ENCODE assay signal across 8 mouse cellular contexts in the genomic region with DNA sequence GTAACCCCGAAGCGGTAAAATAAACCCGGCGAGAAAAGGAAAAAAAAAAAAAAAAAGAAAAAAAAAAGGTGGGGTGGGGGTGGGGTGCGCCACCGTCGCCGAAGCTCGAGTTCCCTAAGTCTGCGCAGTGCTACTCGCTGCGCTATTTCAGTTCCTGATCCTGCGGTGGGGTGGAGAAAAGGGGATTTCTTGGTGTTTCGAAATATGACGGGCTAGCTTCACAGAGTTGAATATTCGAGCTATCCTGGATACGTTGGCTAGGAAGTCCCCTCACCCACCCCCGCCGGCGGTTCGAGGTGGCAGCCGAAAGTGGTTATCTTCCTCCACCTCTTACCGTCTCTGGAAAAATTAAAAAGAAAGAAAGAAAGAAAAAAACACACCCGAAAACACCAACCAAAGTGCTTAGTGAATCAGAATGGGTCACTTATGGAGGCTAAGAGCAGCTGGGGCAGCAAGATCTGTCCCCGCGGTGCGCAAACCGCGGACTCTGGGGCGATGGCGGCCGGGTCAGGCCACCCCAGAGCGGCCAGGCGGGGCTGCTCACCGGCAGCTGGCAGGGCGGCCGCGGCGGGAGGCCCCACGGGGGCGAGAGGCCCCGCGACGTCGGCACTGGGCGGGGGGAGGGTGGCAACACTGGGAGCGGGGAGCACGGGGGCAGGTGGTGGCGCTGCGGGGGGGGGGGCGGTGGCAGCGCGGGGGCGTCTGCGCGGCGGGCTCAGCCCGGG. TPM values are rescaled to one million over a fixed set of nuclear protein-coding genes. Genes with fewer than 3 reads are reported as not detected.
DNase-seq lines count a peak whose midpoint lies in the region; ATAC-seq and TF ChIP-seq lines count a peak whose summit lies in the region.

No protein-coding gene starts in this region.

- peak; percentile 66 for DNase-seq in forebrain, embryonic 10.5 days (ENCODE audit: extremely low spot score, low spot score)
- DNase-seq in kidney, postnatal 25 days: peak; percentile 67 to 91
- DNase-seq in liver, embryonic 14.5 days (ENCODE audit: low read depth in 3 of 3, low spot score in 3 of 3): peak; percentile 46 to 63 (median 48)
- peak; percentile 80 for DNase-seq in neural tube, embryonic 10.5 days (ENCODE audit: extremely low spot score, low spot score)

- TF ChIP-seq EP300 in liver, embryonic 14.5 days (IDR thresholded peaks at IDR 0.05; ENCODE audit: low read depth): 0 out of 2 replicates have a peak, but pooled peaks have one; percentile 19

- peak overlapping the region; percentile 75 for H3K9ac ChIP-seq in heart, embryonic 15.5 days
- H3K9ac ChIP-seq in liver, embryonic 14.5 days (replicated peaks): peak overlapping the region; percentile 84
- H3K9ac ChIP-seq in stomach, embryonic 15.5 days: peak overlapping the region; percentile 71

- H3K79me3 ChIP-seq in C2C12 (ENCODE audit: low read depth): peaks cover 33% of the 10 kb centered on the region

- no peaks in the 10 kb centered on the region for H3K9me3 ChIP-seq in forebrain, embryonic 10.5 days
- no peaks in the 10 kb centered on the region for H3K9me3 ChIP-seq in heart, embryonic 15.5 days (replicated peaks)
- H3K9me3 ChIP-seq in liver, embryonic 14.5 days (ENCODE audit: control insufficient read depth, low read length): no peaks in the 10 kb centered on the region
- H3K9me3 ChIP-seq in stomach, embryonic 15.5 days: no peaks in the 10 kb centered on the region

- H3ac ChIP-seq in C2C12 (ENCODE audit: control insufficient read depth, insufficient read length, low read depth): peak overlapping the region; percentile 74

- peaks cover 37% of the 10 kb centered on the region for H3K79me2 ChIP-seq in C2C12 (ENCODE audit: control insufficient read depth, insufficient read depth)

- peak; percentile 42; the same call in 1 of the 2 replicates for TF ChIP-seq POLR2A in bone marrow, adult 2 months (IDR thresholded peaks at IDR 0.05; ENCODE audit: borderline replicate concordance, control insufficient read depth, low read depth, low read length)

- H3K4me1 ChIP-seq in bone marrow, adult 2 months (ENCODE audit: control insufficient read depth, insufficient read depth, low read length): peaks cover 3% of the 10 kb centered on the region
- H3K4me1 ChIP-seq in forebrain, embryonic 10.5 days: peaks cover 48% of the 10 kb centered on the region
- peaks cover 18% of the 10 kb centered on the region for H3K4me1 ChIP-seq in heart, embryonic 15.5 days (replicated peaks)
- peaks cover 19 to 24% of the 10 kb centered on the region in 2 experiments for H3K4me1 ChIP-seq in liver, embryonic 14.5 days (replicated peaks; ENCODE audit: control insufficient read depth in 2 of 2, insufficient read depth in 2 of 2, low read length in 1 of 2)
- peaks cover 19% of the 10 kb centered on the region for H3K4me1 ChIP-seq in stomach, embryonic 15.5 days

- peak overlapping the region; percentile 100 for H3K27ac ChIP-seq in bone marrow, adult 2 months (ENCODE audit: control insufficient read depth, insufficient read depth, low read depth, low read length, poor library complexity)
- peak overlapping the region; percentile 98 for H3K27ac ChIP-seq in forebrain, embryonic 10.5 days
- peak overlapping the region; percentile 100 for H3K27ac ChIP-seq in heart, embryonic 15.5 days
- H3K27ac ChIP-seq in liver, embryonic 14.5 days: peak overlapping the region; percentile 87
- H3K27ac ChIP-seq in stomach, embryonic 15.5 days: peak overlapping the region; percentile 99

- ATAC-seq in heart, embryonic 15.5 days (replicated peaks; ENCODE audit: insufficient number of reproducible peaks, insufficient read depth, low FRiP score, low read depth): peak; percentile 60
- ATAC-seq in liver, embryonic 14.5 days (ENCODE audit: insufficient read depth): peak; percentile 69
- ATAC-seq in stomach, embryonic 15.5 days (ENCODE audit: insufficient read depth, low FRiP score, low read depth): peak; percentile 55

- WGBS in bone marrow, adult 2 months: under 1% methylated on average over 50 of the region's 58 CpGs
- under 1% methylated on average over 47 of the region's 58 CpGs for WGBS in forebrain, embryonic 10.5 days
- under 1% methylated on average over 47 of the region's 58 CpGs for WGBS in heart, embryonic 15.5 days
- under 1% methylated on average over 50 of the region's 58 CpGs for WGBS in liver, embryonic 14.5 days (ENCODE audit: insufficient replicate concordance)
- 1% methylated on average over 45 of the region's 58 CpGs for WGBS in stomach, embryonic 15.5 days

- H3K36me3 ChIP-seq in C2C12 (ENCODE audit: control insufficient read depth, insufficient read depth): peaks cover 23% of the 10 kb centered on the region
- peaks cover 17% of the 10 kb centered on the region for H3K36me3 ChIP-seq in forebrain, embryonic 10.5 days (replicated peaks)
- H3K36me3 ChIP-seq in heart, embryonic 15.5 days: no peaks in the 10 kb centered on the region
- no peaks in the 10 kb centered on the region for H3K36me3 ChIP-seq in liver, embryonic 14.5 days (replicated peaks; ENCODE audit: control insufficient read depth, insufficient read depth, low read depth)
- H3K36me3 ChIP-seq in stomach, embryonic 15.5 days: no peaks in the 10 kb centered on the region

- peak overlapping the region; percentile 79 for H3K4me2 ChIP-seq in heart, embryonic 15.5 days
- peak overlapping the region; percentile 75 for H3K4me2 ChIP-seq in liver, embryonic 14.5 days (ENCODE audit: low read depth)
- peak overlapping the region; percentile 76 for H3K4me2 ChIP-seq in stomach, embryonic 15.5 days

- peak overlapping the region; percentile 39 for H3K4me3 ChIP-seq in C2C12 (ENCODE audit: insufficient read depth, poor library complexity, severe bottlenecking)
- peak overlapping the region; percentile 75 for H3K4me3 ChIP-seq in bone marrow, adult 2 months (replicated peaks; ENCODE audit: control insufficient read depth, low read depth, low read length)
- peak overlapping the region; percentile 96 for H3K4me3 ChIP-seq in forebrain, embryonic 10.5 days
- H3K4me3 ChIP-seq in heart, embryonic 15.5 days: peak overlapping the region; percentile 90
- H3K4me3 ChIP-seq in liver, embryonic 14.5 days (ENCODE audit: insufficient read depth in 1 of 2, low read depth in 2 of 2, low read length in 2 of 2): peak overlapping the region; percentile 79 to 82
- H3K4me3 ChIP-seq in stomach, embryonic 15.5 days (replicated peaks): peak overlapping the region; percentile 97

- no peaks in the 10 kb centered on the region for H3K27me3 ChIP-seq in C2C12 (ENCODE audit: control insufficient read depth, insufficient read depth, insufficient read length)
- H3K27me3 ChIP-seq in forebrain, embryonic 10.5 days (ENCODE audit: poor library complexity, severe bottlenecking): peaks cover 22% of the 10 kb centered on the region
- no peaks in the 10 kb centered on the region for H3K27me3 ChIP-seq in heart, embryonic 15.5 days
- H3K27me3 ChIP-seq in liver, embryonic 14.5 days (ENCODE audit: control insufficient read depth, insufficient read depth, low read length): no peaks in the 10 kb centered on the region
- H3K27me3 ChIP-seq in stomach, embryonic 15.5 days (replicated peaks): no peaks in the 10 kb centered on the region

- TF ChIP-seq CTCF in C2C12 (IDR thresholded peaks at IDR 0.05; ENCODE audit: control insufficient read depth, insufficient read depth, insufficient read length): no peak
- TF ChIP-seq CTCF in bone marrow, adult 2 months (IDR thresholded peaks at IDR 0.05; ENCODE audit: control insufficient read depth, insufficient read depth, low read length): no peak
- TF ChIP-seq CTCF in liver, embryonic 14.5 days (IDR thresholded peaks at IDR 0.05; ENCODE audit: low read depth): no peak

TF ChIP-seq in C2C12, 6 proteins besides CTCF, POLR2A, EP300 and RAD21:
- TF ChIP-seq USF1 (IDR thresholded peaks at IDR 0.05; ENCODE audit: low read depth): no peak
- peak; percentile 30 for TF ChIP-seq MYOD1 (IDR thresholded peaks at IDR 0.05; ENCODE audit: control insufficient read depth, insufficient read length, low read depth)
- peak; percentile 43 for TF ChIP-seq CEBPB (IDR thresholded peaks at IDR 0.05; ENCODE audit: low read depth)
- TF ChIP-seq MAX (IDR thresholded peaks at IDR 0.05): no peak
- TF ChIP-seq FOSL1 (IDR thresholded peaks at IDR 0.05; ENCODE audit: insufficient read depth, low read length, poor library complexity, severe bottlenecking): no peak
- no peak for TF ChIP-seq MYOG (IDR thresholded peaks at IDR 0.05; ENCODE audit: control insufficient read depth, extremely low read depth, insufficient read length)

RNA-seq across cellular contexts. Expression of a gene that starts 1.1 kb away (rescaled TPM):
- polyA plus RNA-seq in C2C12 (2012; fragmentation: generic; extraction: Trizol): 15.0 TPM
- 1.4 and 2.9 TPM in 2 replicates for polyA plus RNA-seq in bone marrow, adult 2 months (2011; ENCODE audit: insufficient read depth, insufficient read length, low replicate concordance, missing spikeins)
- 24.2 and 25.5 TPM in 2 replicates for polyA plus RNA-seq in forebrain, embryonic 10.5 days (2016; fragmentation: Nextera tagmentation; extraction: Ambion mirVana)
- polyA plus RNA-seq in heart, embryonic 15.5 days (2015; fragmentation: Nextera tagmentation; extraction: Ambion mirVana): 12.3 and 13.2 TPM in 2 replicates
- 1.6 and 2.7 TPM in 2 replicates for polyA plus RNA-seq in liver, embryonic 14.5 days (2012; rRNA removed)
- 4.2 and 4.3 TPM in 2 replicates for polyA plus RNA-seq in liver, embryonic 14.5 days (2014; fragmentation: Nextera tagmentation; extraction: Ambion mirVana)
- 19.3 and 21.6 TPM in 2 replicates for polyA plus RNA-seq in stomach, embryonic 15.5 days (2015; fragmentation: Nextera tagmentation; extraction: Ambion mirVana)

RNA-seq across cellular contexts. Expression of a gene that starts 55.9 kb away (rescaled TPM):
- polyA plus RNA-seq in C2C12 (2012; fragmentation: generic; extraction: Trizol): not detected
- polyA plus RNA-seq in bone marrow, adult 2 months (2011; ENCODE audit: insufficient read depth, insufficient read length, low replicate concordance, missing spikeins): 0.80 TPM in 1 of 2 replicates, not detected in the other
- 9.0 TPM in 2 replicates for polyA plus RNA-seq in forebrain, embryonic 10.5 days (2016; fragmentation: Nextera tagmentation; extraction: Ambion mirVana)
- polyA plus RNA-seq in heart, embryonic 15.5 days (2015; fragmentation: Nextera tagmentation; extraction: Ambion mirVana): 7.8 and 9.3 TPM in 2 replicates
- 0.06 and 0.09 TPM in 2 replicates for polyA plus RNA-seq in liver, embryonic 14.5 days (2012; rRNA removed)
- polyA plus RNA-seq in liver, embryonic 14.5 days (2014; fragmentation: Nextera tagmentation; extraction: Ambion mirVana): not detected in 2 replicates
- polyA plus RNA-seq in stomach, embryonic 15.5 days (2015; fragmentation: Nextera tagmentation; extraction: Ambion mirVana): 4.9 and 6.6 TPM in 2 replicates

Comparison
In these comparisons a context has a peak if more than half of its experiments do, and no peak if none do; other contexts are left out.
1. Peak in every context shown above with its lines: DNase-seq, ATAC-seq, H3K4me3 ChIP-seq and H3K27ac ChIP-seq.
2. H3K4me3 ChIP-seq: peak in every context shown above with its lines; median percentile 97 in stomach, embryonic 15.5 days; 96 in forebrain, embryonic 10.5 days; 90 in heart, embryonic 15.5 days; 80 in liver, embryonic 14.5 days; 75 in bone marrow, adult 2 months; 39 in C2C12.